Mouse (Mus musculus): ENCODE measurements around the gene Zfp941. TPM values are rescaled to one million over a fixed set of nuclear protein-coding genes. Genes with fewer than 3 reads are reported as not detected.
A peak's percentile ranks its signal among the peaks of the same experiment; 100 is the strongest.

Zfp941 gene
- total RNA-seq, 2 experiments from 2014 or later: 2.0 to 2.8 TPM

DNA sequence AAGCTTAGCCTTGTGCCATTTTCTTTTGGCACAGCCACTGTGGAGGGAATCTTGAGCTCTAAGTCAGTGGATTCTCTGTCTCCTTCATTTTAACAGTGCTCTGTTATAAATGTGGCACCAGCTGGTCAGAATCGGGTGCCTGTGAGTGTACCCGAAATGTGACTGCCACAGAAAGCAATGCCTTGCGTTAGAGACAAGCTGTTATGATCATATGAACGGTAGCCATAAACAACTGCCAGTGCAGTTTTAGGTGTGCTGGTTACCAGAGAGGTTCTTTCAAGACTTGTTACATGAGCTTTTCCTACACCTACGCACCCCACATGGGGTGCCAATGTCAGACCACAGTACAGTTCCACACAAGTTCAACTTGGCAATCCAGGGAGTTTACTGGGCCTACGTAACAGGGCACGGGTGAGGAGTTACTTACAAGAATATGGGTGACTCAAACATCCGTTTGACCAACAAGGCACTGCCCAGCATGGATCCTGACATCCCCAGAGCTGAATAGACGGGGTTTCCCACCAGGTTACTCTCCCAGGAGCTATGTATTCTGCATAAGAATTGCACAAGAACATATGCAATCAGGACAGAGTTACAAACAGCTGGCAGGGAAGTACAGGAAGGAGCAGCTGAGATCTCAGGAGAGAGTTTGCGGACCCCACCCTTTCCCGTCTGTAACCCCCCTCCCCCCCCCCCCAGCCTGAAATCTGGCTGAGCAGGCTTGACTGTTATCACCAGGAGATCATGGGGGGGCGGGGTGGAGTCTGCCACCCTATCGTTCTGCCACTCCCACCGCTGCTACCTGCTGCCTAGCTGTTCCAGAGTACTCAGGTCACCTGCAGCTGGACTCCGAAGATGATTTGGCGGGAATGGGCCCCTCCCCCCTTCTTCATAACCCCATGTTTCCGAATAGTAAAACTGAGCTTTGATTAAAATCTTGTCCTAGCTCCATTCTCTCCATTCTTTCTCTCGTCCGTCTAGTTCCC is 19.1 kb upstream of the Zfp941 start:
- no peak for DNase-seq (ENCODE audit: low spot score in 2 of 2)

DNA sequence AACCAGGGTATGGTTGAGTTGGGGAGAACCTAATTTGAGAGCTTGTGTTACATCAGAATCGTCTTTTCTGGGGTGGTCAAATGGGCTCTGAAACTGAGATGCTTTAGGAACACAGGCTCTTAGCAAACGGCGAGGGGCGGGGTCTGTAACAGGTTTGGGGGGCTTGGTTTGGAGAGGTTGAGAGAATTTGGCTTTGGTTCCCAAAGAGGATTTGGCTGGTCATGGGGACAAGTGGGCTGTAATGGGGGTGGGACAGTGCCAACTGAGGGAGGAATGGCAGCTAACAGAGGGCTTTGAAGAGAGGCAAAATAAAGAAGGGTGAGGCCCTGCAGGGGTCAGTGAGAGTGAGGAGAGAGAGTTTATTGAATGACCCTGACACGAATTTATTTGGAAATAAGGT is 17.6 kb upstream of the Zfp941 start:
- DNase-seq (ENCODE audit: low spot score in 2 of 2): no peak

DNA sequence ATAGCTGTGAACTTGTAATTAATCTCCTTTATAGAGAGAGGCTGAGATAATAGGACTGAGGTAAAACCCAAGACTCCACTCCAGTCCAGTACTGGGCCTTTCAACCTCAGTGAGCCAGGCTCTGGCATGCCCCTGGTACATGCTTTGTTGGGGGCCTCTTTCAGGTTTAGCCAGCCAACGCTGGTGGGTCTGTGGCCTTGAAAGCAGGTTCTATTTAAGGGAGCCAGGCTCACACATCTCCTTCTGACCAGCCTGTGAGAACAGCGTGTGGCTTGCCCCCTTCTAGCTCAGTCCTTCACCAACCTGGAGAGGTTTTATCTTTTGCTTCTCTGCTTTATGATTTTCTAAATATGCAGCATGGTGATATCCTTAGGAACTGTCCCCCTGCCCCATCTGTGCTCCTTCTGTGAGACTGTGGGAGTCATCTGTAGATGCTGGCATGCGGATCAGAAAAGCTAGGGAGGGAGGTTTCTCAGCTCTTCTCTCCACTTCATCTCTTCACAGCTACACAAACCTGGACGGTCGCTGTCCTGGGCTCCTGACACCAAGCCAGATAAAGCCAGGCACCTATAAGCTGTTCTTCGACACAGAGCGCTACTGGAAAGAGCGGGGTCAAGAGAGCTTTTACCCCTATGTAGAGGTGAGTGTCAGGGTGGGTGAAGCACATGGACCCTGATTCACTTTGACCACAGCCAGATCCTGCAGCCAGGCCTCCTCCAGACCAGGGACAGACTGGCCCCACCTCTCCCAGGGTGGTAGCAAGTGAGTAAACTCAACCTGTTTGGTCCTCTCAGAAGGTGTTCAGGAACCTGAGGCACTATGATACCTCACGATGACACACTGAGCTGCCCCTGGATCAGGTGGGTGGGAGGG is 14.5 kb upstream of the Zfp941 start:
- no peak for DNase-seq (ENCODE audit: low spot score in 2 of 2)

DNA sequence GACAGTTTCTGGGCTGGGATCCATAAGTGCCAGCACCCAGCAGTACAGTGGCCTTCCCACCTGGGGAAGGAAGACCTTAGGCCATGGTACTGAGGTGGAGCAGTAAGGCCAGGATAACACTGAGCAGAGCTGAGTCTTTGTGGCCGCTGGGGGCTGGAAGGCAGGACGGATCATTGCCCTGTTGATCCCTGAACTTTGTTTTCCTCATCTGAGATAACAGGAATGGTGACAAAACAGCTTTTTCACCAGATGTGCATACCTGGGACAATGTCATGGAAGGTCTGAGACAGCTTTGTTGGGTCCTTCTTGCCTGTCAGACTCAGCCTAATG is 13.7 kb upstream of the Zfp941 start:
- no peak for DNase-seq (ENCODE audit: low spot score in 2 of 2)

DNA sequence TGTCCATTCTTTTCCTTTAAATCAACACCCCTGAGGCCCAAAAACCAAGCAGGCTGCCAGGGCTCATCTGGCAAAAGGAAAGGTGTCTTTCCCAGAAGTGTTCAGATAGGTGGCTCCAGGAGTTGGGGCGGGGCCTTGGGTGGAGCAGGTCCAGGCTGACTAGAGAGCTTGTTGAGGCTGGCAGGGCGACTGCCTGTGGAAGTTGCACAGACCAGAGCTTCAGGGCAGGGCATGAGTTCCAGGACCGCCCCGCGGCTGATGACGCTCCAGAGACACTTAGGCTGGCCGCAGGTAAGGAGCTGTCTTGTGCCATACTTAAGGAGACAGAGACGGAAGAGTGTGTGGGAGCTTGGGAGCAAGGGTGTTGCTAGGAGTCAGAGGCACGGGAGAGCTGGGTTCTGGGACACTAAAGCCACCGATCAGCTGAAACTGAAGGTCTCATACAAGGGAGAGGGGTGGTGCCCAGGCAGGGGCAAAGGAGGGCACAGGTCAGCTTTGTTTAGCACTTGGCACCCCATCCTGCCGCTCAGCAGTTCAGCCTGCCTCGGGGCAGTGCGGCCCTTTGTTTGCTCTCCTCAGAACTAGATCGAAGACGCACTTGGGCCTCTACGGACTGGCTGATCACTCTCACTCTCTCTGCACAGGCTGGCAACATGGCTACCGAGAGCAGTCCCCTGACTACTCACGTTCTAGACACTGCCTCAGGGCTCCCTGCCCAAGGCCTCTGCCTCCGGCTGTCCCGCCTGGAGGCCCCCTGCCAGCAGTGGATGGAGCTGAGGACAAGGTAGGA is 13.2 kb upstream of the Zfp941 start, which contains the start of gene Urah:
Gene Urah (plus strand): TSS at position 51 of the 790 bp plus-strand sequence.
- DNase-seq (ENCODE audit: low spot score in 2 of 2): no peak

DNA sequence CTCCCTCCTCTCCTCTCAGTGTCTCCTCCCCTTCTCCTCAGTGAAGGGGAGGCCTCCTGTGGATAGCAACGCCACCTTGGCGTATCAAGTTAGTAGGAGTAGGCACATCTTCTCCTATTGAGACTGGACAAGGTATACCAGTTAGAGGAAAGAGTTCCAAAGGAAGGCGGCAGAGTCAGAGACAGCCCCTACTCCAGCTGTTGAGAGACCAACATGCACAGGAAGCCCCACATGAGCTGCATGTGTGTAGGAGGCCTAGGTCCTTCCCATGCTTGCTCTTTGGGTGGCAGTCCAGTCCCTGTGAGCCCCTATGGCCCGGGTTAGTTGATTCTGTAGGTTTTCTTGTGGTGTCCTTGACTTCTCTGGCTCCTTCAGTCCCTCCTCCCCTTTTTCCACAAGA is 11.4 kb upstream of the Zfp941 start:
- DNase-seq (ENCODE audit: low spot score in 2 of 2): no peak

DNA sequence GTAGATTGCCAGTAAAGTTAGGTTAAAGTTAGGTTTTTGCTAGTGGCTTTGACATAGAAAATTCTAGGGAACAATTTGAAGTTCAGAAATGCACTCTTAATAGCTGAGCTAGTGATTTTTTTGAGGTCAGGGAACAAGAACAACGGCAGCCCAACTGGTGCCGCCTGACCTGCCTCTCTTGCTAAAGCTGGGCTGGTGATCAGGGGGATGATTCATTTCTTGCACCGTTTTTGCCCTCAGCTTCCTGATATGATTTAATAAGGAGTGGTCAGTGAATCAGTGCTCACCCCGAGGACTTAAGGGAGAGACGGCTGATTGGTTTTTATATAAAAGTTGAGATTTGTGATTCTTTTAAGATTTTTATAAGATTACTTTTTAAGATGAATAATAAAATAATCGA is 9.5 kb upstream of the Zfp941 start:
- no peak for DNase-seq (ENCODE audit: low spot score in 2 of 2)

DNA sequence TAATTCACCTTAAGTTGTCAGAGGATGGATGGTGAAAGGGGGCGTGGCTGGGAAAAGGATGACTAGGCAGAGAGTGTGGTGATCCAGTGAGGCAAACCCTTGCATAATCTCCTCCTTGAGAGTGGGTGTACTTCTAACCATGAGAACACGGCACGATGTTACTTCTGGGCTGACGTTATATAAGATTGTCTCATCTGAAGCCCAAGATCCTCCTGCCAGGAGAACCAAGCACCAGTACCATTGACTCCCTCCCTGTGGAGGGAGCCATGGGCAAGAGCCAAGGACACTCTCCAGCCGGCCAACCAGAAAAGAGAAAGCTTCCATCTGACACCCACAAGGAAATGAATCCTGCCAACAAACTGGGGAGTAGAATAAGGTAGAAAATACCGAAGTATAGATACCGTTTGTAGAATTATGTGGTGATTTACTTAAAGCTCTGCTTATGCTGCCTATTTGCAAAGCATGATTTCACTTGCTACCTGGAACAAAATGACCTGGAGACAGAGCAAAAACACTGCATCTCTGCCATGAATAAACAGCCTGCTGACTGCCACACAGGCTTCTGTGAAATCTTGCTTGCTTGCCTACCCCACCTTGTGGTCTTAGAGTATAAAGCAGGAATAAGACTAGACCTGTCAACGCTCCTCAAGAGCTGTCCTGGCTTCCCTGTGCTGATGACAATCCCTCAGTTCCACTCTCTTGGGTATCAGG is 6.3 kb upstream of the Zfp941 start:
- DNase-seq (ENCODE audit: low spot score in 2 of 2): no peak

DNA sequence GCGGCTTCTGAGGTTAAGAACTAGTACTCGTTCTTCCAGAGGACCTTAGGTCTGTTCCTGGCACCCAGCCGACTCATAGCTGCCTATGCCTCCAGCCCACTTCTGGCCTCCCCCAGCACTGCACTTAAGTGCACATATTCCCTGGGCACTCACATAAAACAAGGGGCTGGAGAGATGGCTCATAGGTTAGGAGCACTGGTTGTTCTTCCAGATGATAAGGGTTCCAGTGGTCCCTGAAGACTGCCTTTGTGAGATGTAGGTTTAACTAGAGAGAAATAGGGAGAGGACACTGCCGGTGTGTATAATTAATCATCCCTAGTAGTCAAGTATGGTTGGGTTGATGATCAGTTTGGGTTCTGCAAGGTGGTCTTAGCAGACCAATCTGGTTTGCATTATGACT is 753 bp upstream of the Zfp941 start:
- no peak for DNase-seq (ENCODE audit: low spot score in 2 of 2)

DNA sequence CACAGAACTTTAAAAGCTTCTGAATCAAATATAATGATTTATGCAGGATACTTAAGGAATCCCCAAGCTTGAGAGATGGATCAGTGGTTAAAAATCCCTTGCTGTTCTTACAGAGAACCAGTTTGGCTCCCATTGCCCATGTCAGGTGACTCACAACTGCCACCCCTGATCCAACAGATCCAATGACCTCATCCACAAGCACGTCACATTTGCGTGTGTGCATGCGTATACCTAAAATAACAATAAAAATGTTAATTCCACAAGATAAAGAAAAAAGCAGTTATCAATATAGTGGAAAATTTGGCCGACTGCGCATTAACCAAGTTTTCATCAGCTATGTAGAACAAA is 699 bp downstream of the Zfp941 start:
- no peak for DNase-seq (ENCODE audit: low spot score in 2 of 2)

DNA sequence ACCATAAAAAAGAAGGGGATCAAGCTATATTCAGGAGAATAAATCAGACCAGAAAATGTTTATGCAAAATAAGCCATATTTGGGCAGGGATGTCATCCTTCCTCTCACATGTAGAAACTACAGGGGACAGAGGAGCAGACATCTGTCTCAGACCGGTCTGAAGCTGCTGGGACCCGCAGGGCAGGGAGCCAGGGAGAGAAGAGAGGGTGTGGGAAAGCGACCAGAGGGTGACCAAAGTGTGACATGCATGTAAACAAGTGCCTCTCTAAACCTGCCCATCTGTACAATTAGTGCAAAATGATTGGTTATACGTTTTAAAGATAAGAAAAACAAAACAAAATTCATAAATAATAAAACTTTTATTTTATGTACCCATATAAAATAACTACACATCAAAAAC is 1.8 kb downstream of the Zfp941 start:
- DNase-seq (ENCODE audit: low spot score in 2 of 2): no peak

DNA sequence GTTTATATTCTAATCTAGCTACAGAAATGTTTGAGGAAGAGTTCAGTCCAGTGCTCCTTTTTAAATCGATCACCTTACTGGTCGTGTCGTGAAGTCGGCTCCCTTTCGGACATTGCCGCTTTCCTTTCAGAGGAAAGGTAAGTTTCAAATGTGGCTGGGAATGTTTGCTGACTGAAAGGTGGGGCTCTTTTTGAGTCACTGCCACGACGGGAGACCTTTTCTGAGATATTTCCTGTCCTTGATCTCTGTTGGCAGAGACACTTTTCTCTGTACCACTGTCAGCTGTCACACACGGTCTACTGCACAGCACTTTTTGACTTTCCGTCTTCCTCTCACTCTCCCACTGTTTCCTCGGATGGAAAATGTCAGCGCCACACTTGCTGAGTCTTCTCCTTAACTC is 9.1 kb downstream of the Zfp941 start:
- DNase-seq (ENCODE audit: low spot score in 2 of 2): no peak

DNA sequence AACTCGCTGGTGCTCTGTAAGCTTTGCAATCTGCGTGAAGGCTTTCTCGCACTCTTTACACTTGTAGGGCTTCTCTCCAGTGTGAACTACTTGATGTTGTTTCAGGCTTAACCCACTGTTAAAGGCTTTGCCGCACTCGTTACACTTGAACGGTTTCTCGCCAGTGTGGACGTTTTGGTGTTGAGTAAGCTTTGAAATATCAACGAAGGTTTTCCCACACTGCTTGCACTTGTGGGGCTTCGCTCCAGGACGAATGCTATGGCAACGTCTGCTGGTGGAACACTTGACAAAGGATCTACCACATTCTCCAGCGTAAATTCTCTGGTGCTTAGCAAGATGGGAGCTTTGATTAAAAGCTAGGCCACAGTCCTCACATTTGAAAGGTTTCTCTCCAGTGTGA is 10.3 kb downstream of the Zfp941 start:
- no peak for DNase-seq (ENCODE audit: low spot score in 2 of 2)

DNA sequence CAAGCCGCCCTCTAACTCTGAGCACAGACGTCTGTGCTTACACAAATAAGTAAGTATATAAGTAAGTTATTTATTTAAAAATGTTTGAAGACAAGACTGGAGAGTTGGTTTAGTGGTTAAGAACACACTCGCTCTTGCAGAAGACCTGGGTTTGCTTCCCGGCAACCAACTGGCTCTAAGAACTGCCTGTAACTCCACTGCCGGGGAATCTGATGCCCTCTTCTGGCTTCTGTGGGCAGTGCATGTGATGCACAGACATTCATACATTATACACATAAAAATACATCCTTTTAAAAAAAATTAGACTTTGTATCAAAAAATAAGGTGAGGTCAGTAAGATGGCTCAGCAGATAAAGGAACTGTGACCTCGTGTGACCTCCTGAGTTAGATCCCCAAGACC is 11.5 kb downstream of the Zfp941 start:
- no peak for DNase-seq (ENCODE audit: low spot score in 2 of 2)

DNA sequence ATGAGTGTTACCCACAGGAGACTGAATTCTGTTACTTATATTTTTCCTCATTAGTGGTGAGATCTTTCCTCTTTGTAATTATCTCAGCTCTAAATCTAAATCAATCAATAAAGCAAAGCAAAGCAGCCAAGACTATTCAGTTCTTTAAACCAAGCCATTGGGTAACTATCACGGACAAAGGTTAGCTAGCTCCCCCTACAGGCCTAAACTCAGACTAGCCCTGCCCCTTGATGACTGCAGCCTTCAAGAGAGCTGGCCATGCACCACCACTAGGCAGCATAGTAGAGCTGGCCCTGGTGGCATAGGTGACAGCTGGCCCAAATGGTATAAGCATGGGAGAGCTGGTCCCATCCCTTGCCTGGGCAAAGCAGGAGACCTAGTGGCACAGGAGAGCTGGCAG is 16.3 kb downstream of the Zfp941 start:
- DNase-seq (ENCODE audit: low spot score in 2 of 2): peak; percentile 44 to 47

DNA sequence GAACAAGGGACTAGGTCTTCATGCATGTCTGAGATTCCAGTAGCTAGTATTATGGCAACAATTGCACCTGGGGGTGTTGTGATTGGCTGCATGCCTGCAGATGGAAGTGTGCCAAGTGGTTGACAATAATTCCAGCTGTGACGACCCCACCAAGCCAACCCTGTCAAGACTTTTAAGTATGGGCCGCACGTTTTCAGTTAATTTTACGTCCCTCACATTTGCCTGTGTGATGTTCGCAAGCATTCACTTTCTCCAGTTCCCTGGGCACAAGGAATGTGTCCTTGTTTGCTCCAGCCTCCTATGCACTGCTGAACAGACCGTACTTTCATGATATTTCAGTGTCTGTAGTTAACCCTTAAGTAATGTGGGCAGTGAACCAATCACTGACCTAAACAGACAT is 19.3 kb downstream of the Zfp941 start:
- DNase-seq (ENCODE audit: low spot score in 2 of 2): no peak

DNA sequence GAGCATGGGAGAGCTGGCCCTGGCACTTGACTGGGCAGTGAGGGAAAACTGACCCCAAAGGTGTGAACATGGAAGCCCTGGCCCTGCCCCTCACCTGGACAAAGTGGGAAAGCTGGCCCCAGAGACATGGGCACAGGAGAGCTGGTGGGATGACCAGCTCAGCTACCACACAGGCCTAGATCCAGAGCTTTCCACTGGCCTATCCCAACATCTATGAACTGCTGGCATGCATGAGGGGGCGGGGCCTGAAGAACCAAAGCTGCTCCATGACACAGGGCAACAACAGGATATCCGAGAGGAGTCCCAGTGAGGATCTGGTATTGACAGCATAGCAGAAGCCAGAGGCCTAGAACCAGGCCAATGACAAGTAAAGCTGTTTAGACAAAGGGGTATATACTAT is 23.8 kb downstream of the Zfp941 start:
- DNase-seq (ENCODE audit: low spot score in 2 of 2): no peak

DNA sequence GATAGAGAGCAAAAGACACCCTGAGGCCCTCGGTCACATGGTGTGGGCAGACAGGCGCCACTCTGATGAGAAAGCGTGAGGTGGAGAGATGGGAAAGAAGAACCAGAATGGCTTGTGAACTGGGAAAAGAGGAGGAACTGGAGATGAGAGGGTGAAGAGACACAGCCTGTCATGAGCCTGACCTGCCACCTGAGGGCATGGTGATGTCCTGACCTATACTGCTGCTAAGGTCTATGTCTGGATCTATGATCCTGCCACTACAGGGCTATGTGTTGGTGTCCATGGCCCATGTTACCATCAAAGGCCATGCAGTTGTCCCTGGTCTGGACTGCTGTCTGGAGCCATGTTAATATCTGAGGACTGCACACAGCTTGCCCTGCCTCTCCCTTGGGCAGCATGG is 24.4 kb downstream of the Zfp941 start:
- DNase-seq (ENCODE audit: low spot score in 2 of 2): no peak

DNA sequence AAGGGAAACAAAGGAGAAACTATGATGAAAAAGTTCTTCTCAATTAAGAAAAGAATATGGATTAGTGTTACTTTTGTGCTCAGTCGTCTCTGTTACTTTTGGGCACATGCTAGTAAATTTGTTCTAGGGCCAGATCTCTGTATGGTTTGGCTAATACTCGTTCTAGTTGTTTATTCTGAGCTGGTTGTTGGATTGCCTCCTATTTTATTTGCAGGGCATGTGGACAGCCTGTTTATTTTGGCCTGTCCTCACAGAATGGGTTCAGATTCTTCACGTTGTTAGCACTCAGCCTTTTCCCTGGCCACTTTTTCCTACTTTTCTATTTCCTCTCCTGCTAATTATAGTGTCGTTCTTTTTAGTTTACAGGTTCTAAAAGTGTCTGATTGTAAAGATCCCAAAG is 28.4 kb downstream of the Zfp941 start:
- DNase-seq (ENCODE audit: low spot score in 2 of 2): no peak

DNA sequence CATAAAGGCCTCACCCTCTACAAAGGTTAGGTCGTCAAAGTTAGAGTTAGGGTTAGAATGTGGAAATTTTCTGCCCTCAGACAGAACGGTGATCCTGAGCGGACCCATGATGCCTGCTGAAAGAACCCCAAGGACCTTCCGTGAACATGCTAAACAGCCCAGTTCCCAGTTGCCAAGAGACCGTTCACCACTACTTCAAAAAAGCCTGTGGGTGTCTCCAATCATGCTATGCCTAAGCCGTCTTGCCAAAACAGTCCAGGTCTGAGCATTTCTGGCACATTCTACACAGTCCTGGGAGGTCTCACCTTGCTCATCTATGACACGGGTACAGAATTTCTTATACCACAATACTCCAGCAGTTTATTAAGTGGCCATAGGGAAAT is 33.9 kb downstream of the Zfp941 start:
- no peak for DNase-seq (ENCODE audit: low spot score in 2 of 2)

Measured in adrenal gland, adult 18-20 months (tissue).